Mouse (Mus musculus): ENCODE results near the gene Sparcl1.
A peak's percentile ranks its signal among the peaks of the same experiment; 100 is the strongest.

Sparcl1 gene

GRCm38 (mm10) chr5:104062773-104063551 lies 50.6 kb downstream of the Sparcl1 start:
- DNase-seq (ENCODE audit: low spot score in 2 of 2), result no peak

- peak in 1 of 2 experiments; percentile 53 for DNase-seq (ENCODE audit: low spot score in 2 of 2)
Measured at GRCm38 (mm10) chr5:104061936-104062772, 51.4 kb downstream of the Sparcl1 start.

DNA sequence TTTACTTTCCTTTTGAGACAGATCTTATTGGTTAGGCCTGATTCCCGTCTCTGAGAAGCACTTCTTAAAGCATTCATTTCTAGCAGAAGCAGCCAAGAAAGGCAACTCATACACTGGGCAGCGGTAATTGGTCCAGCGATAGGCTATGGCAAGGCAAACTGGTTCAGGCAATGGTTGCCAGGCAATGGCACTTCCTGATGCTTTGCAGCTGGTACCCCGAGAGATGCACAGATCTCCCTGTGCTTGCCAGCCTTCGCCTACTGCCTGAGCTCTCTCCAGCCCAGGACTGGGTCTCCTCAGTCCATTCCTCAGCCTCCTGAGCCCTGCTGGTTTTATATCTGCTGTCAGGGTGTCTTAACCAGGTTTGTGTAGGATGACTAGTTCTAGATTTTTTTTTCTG lies 53.1 kb downstream of the Sparcl1 start:
- DNase-seq (ENCODE audit: low spot score in 2 of 2), result no peak

- no peak for DNase-seq (ENCODE audit: low spot score in 2 of 2)
Measured at GRCm38 (mm10) chr5:104059628-104060027, 53.9 kb downstream of the Sparcl1 start.

- DNase-seq (ENCODE audit: low spot score in 2 of 2), result peak in 1 of 2 experiments; percentile 31
Measured at GRCm38 (mm10) chr5:104058021-104058420, 55.5 kb downstream of the Sparcl1 start.

- DNase-seq (ENCODE audit: low spot score in 2 of 2), result no peak
Measured at GRCm38 (mm10) chr5:104056295-104056694, 57.2 kb downstream of the Sparcl1 start.

- no peak for DNase-seq (ENCODE audit: low spot score in 2 of 2)
Measured at GRCm38 (mm10) chr5:104055816-104056215, 57.7 kb downstream of the Sparcl1 start.

- no peak for DNase-seq (ENCODE audit: low spot score in 2 of 2)
Measured at GRCm38 (mm10) chr5:104054938-104055337, 58.6 kb downstream of the Sparcl1 start.

DNA sequence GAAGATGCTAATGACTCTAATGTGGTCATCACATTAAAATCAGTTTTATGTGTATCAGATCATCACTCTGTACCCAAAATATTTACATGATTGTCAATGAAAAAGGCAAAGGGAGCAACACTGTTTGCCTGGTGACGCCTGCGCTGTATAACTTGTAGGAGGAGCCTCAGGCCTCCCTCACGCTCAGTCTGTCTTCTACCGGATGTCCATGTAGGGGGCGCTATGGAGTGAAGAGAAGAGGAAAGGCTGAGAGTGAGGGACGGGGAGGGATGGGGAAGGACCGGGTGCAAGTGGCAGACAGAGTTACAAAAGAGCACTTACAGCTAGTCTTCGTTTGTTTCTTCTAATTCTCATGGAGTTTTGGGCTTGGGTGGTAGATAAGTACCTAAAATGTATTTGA lies 60.6 kb downstream of the Sparcl1 start:
- no peak for DNase-seq (ENCODE audit: low spot score in 2 of 2)

- no peak for DNase-seq (ENCODE audit: low spot score in 2 of 2)
Measured at GRCm38 (mm10) chr5:104048139-104048538, 65.4 kb downstream of the Sparcl1 start.

DNA sequence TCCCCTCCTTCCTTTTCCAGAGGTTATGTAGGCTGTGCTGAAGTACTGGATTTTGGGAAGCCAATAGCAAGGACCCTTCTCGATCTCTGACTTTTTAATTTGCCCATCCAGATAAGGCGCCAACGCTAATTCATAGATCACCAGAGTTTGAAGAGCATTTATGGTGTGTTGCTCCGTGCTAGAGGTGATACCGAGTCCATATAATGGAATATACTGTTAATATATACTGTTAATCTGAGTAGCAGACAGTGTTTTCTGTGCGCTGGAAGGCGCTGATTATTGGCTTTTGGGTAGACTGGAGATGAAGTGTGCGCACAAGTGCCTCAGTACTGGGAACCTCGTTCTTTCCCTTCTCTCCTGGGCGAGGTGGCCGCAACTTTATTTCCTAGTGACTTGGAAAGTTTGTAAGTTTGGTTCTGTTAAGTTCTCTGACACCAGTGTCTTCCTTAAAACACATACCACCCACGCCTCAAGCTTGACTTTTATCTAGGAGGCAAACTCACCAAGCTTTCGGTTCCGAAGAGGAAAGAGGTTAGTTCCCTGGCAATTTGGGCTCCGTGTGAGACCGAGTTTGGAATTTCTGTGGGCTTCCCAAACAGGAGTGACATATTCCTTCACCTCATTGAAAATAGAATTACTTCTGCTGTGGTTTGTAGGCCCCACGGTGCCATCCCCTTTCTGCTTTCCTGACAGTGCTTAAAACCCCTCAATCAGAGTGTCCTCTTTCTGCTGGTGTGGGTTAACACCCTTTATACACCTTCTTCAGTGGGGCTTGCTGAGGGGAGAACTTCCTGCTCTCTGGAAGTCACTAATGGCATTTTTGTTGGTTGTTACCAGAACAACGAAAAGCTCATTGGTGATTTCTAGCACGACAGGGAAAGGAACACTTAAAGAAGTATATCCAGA lies 66.1 kb downstream of the Sparcl1 start:
- DNase-seq (ENCODE audit: low spot score in 2 of 2), result peak in 1 of 2 experiments; percentile 35

- peak; percentile 97 to 98 for DNase-seq (ENCODE audit: low spot score in 2 of 2)
Measured at GRCm38 (mm10) chr5:104046256-104047199, 67.0 kb downstream of the Sparcl1 start, which contains the start of gene Nudt9. Gene Nudt9, plus strand, starts transcription at chr5:104046306.

GRCm38 (mm10) chr5:104043704-104044103 lies 69.8 kb downstream of the Sparcl1 start:
- no peak for DNase-seq (ENCODE audit: low spot score in 2 of 2)

GRCm38 (mm10) chr5:104042906-104043305 lies 70.6 kb downstream of the Sparcl1 start:
- DNase-seq (ENCODE audit: low spot score in 2 of 2), result no peak

- DNase-seq (ENCODE audit: low spot score in 2 of 2), result peak in 1 of 2 experiments; percentile 34
Measured at GRCm38 (mm10) chr5:104039154-104039932, 74.2 kb downstream of the Sparcl1 start.

DNA sequence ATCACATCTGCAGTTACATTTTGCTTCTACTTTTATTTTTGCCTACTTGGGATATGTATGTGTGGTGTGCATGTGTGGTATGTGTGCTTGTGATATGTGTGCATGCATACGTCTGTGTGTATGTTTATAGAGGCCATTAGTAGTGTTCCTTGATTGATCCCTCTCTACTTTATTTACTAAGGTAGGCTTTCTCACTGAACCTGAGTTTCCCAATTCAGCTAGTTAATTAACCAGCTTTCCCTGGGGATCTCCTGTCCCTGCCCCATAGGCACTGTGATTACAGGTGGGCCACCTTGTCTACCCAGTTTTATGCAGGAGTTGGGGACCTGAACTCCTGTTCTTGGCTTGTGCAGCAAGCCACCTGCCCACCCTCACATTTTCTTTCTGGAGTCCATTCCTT lies 76.8 kb downstream of the Sparcl1 start:
- no peak for DNase-seq (ENCODE audit: low spot score in 2 of 2)

DNA sequence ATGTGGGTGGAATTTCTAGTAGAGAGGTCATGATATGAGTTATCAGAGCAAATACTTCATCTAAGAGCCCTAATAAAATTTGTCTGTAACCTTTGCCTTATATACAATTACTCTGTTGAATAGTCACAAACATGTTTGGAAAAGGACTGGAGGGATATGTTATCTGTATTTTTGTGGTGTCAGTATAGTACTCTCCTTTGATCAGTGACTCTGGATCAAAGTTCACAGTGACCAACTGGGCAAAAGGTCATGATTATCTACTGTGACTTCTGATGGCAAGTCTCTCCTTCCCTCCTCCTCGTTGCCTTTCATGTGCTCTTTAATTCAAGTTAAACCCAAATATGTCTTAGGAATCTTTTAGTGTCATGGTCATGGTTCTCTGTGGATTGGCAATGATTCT lies 77.7 kb downstream of the Sparcl1 start:
- no peak for DNase-seq (ENCODE audit: low spot score in 2 of 2)

DNA sequence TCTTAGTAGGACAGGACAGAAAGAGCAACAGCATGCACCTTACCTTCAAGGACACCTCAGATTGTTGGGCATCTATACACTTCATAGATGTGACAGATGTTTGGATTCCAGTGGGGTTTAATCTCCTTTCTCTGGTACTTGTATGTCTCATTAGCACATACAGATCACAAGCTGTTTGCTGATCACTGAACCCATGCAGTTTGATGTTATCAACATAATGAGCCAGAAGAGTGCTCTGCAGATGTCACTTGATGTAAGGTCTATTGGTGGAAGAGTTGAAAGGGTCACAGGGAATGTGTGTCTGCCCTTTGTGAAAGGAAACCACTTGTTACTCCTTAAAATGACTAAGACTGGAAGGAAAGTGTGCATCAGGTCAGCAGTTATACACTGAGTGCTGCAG lies 78.5 kb downstream of the Sparcl1 start:
- no peak for DNase-seq (ENCODE audit: low spot score in 2 of 2)

- DNase-seq (ENCODE audit: low spot score in 2 of 2), result no peak
Measured at GRCm38 (mm10) chr5:104032434-104033097, 81.0 kb downstream of the Sparcl1 start.
